Mouse (Mus musculus) naive thymus-derived CD4-positive, alpha-beta T cell, adult 5 months (primary cell): ENCODE results near the gene Dcun1d1. TPM values are rescaled to one million over a fixed set of nuclear protein-coding genes. Genes with fewer than 3 reads are reported as not detected.

Experiments used
- polyA plus RNA-seq: library from polyadenylated mRNA; unstranded; fragments of 100-300 nt; shearing (Covaris generic); gene quantifications from one replicate; pipeline ENCODE4 v1.2.1, GENCODE M21; 2017

Dcun1d1 gene
- polyA plus RNA-seq = 71.1 TPM

GRCm38 (mm10) chr3:35937345-35937744, at the start of gene Dcun1d1:
Dcun1d1 (minus strand) TSS chr3:35937445.

Other genes starting within 250 kb of the Dcun1d1 start
- gene Atp11b, start 183.3 kb downstream of the Dcun1d1 start, polyA plus RNA-seq = 302 TPM
- 27.0 TPM for gene Mccc1, start 63.2 kb upstream of the Dcun1d1 start, polyA plus RNA-seq
- gene Ccdc144b, start 116.1 kb upstream of the Dcun1d1 start, polyA plus RNA-seq = not detected
- 38.5 TPM for gene Acad9, start 128.5 kb upstream of the Dcun1d1 start, polyA plus RNA-seq
- gene D3Ertd254e, start 213.6 kb upstream of the Dcun1d1 start, polyA plus RNA-seq = 4.0 TPM